Mouse (Mus musculus) MEL (cell line): ENCODE data around the gene Dlg1.

ENCODE experiments used
- CHD2 ChIP-seq: IDR thresholded peaks from 2 replicates; pipeline ENCODE4 v1.6.1; 2011; ENCODE audit warnings: low read length, improper control_type of control experiment
- CTCF ChIP-seq, 3 experiments: IDR thresholded peaks in 2 of 3; conservative IDR thresholded peaks in 1 of 3; 2 replicates each; pipeline ENCODE4 v1.5.1; 2011 to 2012; ENCODE audit warnings: low read length in 3 of 3, low read depth in 2 of 3, mild to moderate bottlenecking in 2 of 3, improper control_type of control experiment in 1 of 3, inconsistent platforms in 1 of 3, mixed read lengths in 1 of 3, moderate library complexity in 1 of 3; ENCODE audit not compliant: control insufficient read depth in 1 of 3, insufficient read depth in 1 of 3, poor library complexity in 1 of 3, severe bottlenecking in 1 of 3
- MAFK ChIP-seq: IDR thresholded peaks from 2 replicates; pipeline ENCODE4 v1.6.1; 2011; ENCODE audit warnings: low read depth, mild to moderate bottlenecking, low read length, improper control_type of control experiment, borderline replicate concordance
- NELFE ChIP-seq: IDR thresholded peaks from 2 replicates; pipeline ENCODE4 v1.6.1; 2011; ENCODE audit warnings: low read depth, low read length, improper control_type of control experiment
- POLR2A ChIP-seq, 2 experiments: IDR thresholded peaks; 2 replicates each; pipeline ENCODE4 v1.6.1; 2011 to 2012; ENCODE audit warnings: low read length in 2 of 2, mild to moderate bottlenecking in 2 of 2, control low read depth in 1 of 2, improper control_type of control experiment in 1 of 2, low read depth in 1 of 2, moderate library complexity in 1 of 2; ENCODE audit not compliant: control insufficient read depth in 1 of 2, insufficient read depth in 1 of 2, poor library complexity in 1 of 2
- RAD21 ChIP-seq: IDR thresholded peaks from 2 replicates; pipeline ENCODE4 v1.6.1; 2011; ENCODE audit warnings: mild to moderate bottlenecking, low read depth, low read length, improper control_type of control experiment
- SIN3A ChIP-seq: IDR thresholded peaks from 2 replicates; pipeline ENCODE4 v1.6.1; 2012; ENCODE audit warnings: low read length, improper control_type of control experiment, inconsistent platforms
- TAL1 ChIP-seq: IDR thresholded peaks from 2 replicates; pipeline ENCODE4 v1.6.1; 2012; ENCODE audit warnings: mild to moderate bottlenecking, inconsistent platforms, low read length, moderate library complexity, mixed read lengths
- ZC3H11A ChIP-seq: IDR thresholded peaks from 2 replicates; pipeline ENCODE4 v1.6.1; 2012; ENCODE audit warnings: low read depth, mild to moderate bottlenecking, inconsistent platforms, low read length, improper control_type of control experiment

GRCm38 (mm10) chr16:31834662-31835318 is 171.5 kb downstream of the Dlg1 start:
- TF ChIP-seq TAL1 (no peak), SIN3A (no peak), NELFE (no peak), POLR2A (IDR thresholded peaks at IDR 0.05; ENCODE audit: control insufficient read depth in 1 of 2, insufficient read depth in 1 of 2, low read depth in 1 of 2, low read length in 2 of 2, poor library complexity in 1 of 2) (no peak), CTCF (IDR thresholded peaks at IDR 0.05 in 2 of 3, conservative IDR thresholded peaks at IDR 0.05 in 1 of 3; ENCODE audit: control insufficient read depth in 1 of 3, insufficient read depth in 1 of 3, low read depth in 2 of 3, low read length in 3 of 3, poor library complexity in 1 of 3, severe bottlenecking in 1 of 3) (no peak), ZC3H11A (no peak), CHD2 (no peak), RAD21 (no peak), MAFK (no peak)
